Mouse (Mus musculus): ENCODE data around the gene Olfr613. TPM values are rescaled to one million over a fixed set of nuclear protein-coding genes. Genes with fewer than 3 reads are reported as not detected.
"Not testable (repeated sequence)": the region's sequence is repeated elsewhere in the genome, so short reads cannot be mapped to it uniquely, and the experiment has no call there.

Gene Olfr613
- not detected in 2 replicates for total RNA-seq (2014; fragmentation: Nextera tagmentation)
- not detected in 2 replicates for total RNA-seq (2017)

- no peak for ATAC-seq (replicated peaks; ENCODE audit: low FRiP score, low TSS enrichment, poor library complexity, severe bottlenecking)
Observed at GRCm38 (mm10) chr7:103547774-103548173, at the start of gene Olfr613. Gene Olfr613, plus strand, starts transcription at chr7:103548074.

- no peak for ATAC-seq (replicated peaks; ENCODE audit: low FRiP score, low TSS enrichment, poor library complexity, severe bottlenecking)
Observed at GRCm38 (mm10) chr7:103512022-103512421, 35.9 kb upstream of the Olfr613 start, which contains the start of gene Olfr610. Gene Olfr610, minus strand, starts transcription at chr7:103512122.

GRCm38 (mm10) chr7:103520746-103521145, 27.1 kb upstream of the Olfr613 start, which contains the start of gene Olfr611:
Gene Olfr611, minus strand, starts transcription at chr7:103520846.
- ATAC-seq (replicated peaks; ENCODE audit: low FRiP score, low TSS enrichment, poor library complexity, severe bottlenecking) = not testable (repeated sequence)

GRCm38 (mm10) chr7:103542617-103543016, 5.3 kb upstream of the Olfr613 start, which contains the start of gene Olfr612:
Gene Olfr612, minus strand, starts transcription at chr7:103542717.
- not testable (repeated sequence) for ATAC-seq (replicated peaks; ENCODE audit: low FRiP score, low TSS enrichment, poor library complexity, severe bottlenecking)

- ATAC-seq (replicated peaks; ENCODE audit: low FRiP score, low TSS enrichment, poor library complexity, severe bottlenecking) = no peak
Observed at GRCm38 (mm10) chr7:103555779-103556178, 7.9 kb downstream of the Olfr613 start, which contains the start of gene Olfr615. Gene Olfr615, plus strand, starts transcription at chr7:103556079.

- ATAC-seq (replicated peaks; ENCODE audit: low FRiP score, low TSS enrichment, poor library complexity, severe bottlenecking) = no peak
Observed at GRCm38 (mm10) chr7:103569043-103569442, 21.2 kb downstream of the Olfr613 start, which contains the start of gene Olfr616. Gene Olfr616, minus strand, starts transcription at chr7:103569143.

- no peak for ATAC-seq (replicated peaks; ENCODE audit: low FRiP score, low TSS enrichment, poor library complexity, severe bottlenecking)
Observed at GRCm38 (mm10) chr7:103572761-103573160, 24.9 kb downstream of the Olfr613 start, which contains the start of gene Olfr617. Gene Olfr617, plus strand, starts transcription at chr7:103573061.

- ATAC-seq (replicated peaks; ENCODE audit: low FRiP score, low TSS enrichment, poor library complexity, severe bottlenecking) = no peak
Observed at GRCm38 (mm10) chr7:103589803-103590202, 41.9 kb downstream of the Olfr613 start, which contains the start of gene Olfr618. Gene Olfr618, plus strand, starts transcription at chr7:103590103.

GRCm38 (mm10) chr7:103600275-103600674, 52.4 kb downstream of the Olfr613 start, which contains the start of gene Olfr619:
Gene Olfr619, plus strand, starts transcription at chr7:103600575.
- no peak for ATAC-seq (replicated peaks; ENCODE audit: low FRiP score, low TSS enrichment, poor library complexity, severe bottlenecking)

Other genes starting within 250 kb of the Olfr613 start
Only the 30 nearest of the 33 such genes appear.
- gene Olfr598, start 224.5 kb upstream of the Olfr613 start, total RNA-seq (2014; fragmentation: Nextera tagmentation) = not detected in 2 replicates
- gene Olfr598, start 224.5 kb upstream of the Olfr613 start, total RNA-seq (2017) = not detected in 2 replicates
- gene Olfr599, start 212.2 kb upstream of the Olfr613 start, total RNA-seq (2014; fragmentation: Nextera tagmentation) = not detected in 2 replicates
- gene Olfr599, start 212.2 kb upstream of the Olfr613 start, total RNA-seq (2017) = not detected in 2 replicates
- gene Olfr600, start 198.4 kb upstream of the Olfr613 start, total RNA-seq (2014; fragmentation: Nextera tagmentation) = not detected in 2 replicates
- gene Olfr600, start 198.4 kb upstream of the Olfr613 start, total RNA-seq (2017) = not detected in 2 replicates
- gene Olfr601, start 185.4 kb upstream of the Olfr613 start, total RNA-seq (2014; fragmentation: Nextera tagmentation) = not detected in 2 replicates
- gene Olfr601, start 185.4 kb upstream of the Olfr613 start, total RNA-seq (2017) = not detected in 2 replicates
- gene Olfr603, start 161.9 kb upstream of the Olfr613 start, total RNA-seq (2014; fragmentation: Nextera tagmentation) = not detected in 2 replicates
- gene Olfr603, start 161.9 kb upstream of the Olfr613 start, total RNA-seq (2017) = not detected in 2 replicates
- gene Usp17lc, start 133.0 kb upstream of the Olfr613 start, total RNA-seq (2014; fragmentation: Nextera tagmentation) = not detected in 2 replicates
- not detected in 2 replicates for gene Usp17lc, start 133.0 kb upstream of the Olfr613 start, total RNA-seq (2017)
- gene Olfr605, start 102.6 kb upstream of the Olfr613 start, total RNA-seq (2014; fragmentation: Nextera tagmentation) = not detected in 2 replicates
- not detected in 2 replicates for gene Olfr605, start 102.6 kb upstream of the Olfr613 start, total RNA-seq (2017)
- gene Olfr606, start 99.0 kb upstream of the Olfr613 start, total RNA-seq (2014; fragmentation: Nextera tagmentation) = not detected in 2 replicates
- not detected in 2 replicates for gene Olfr606, start 99.0 kb upstream of the Olfr613 start, total RNA-seq (2017)
- gene Olfr607, start 83.9 kb upstream of the Olfr613 start, total RNA-seq (2014; fragmentation: Nextera tagmentation) = not detected in 2 replicates
- not detected in 2 replicates for gene Olfr607, start 83.9 kb upstream of the Olfr613 start, total RNA-seq (2017)
- gene Olfr608, start 78.2 kb upstream of the Olfr613 start, total RNA-seq (2014; fragmentation: Nextera tagmentation) = not detected in 2 replicates
- not detected in 2 replicates for gene Olfr608, start 78.2 kb upstream of the Olfr613 start, total RNA-seq (2017)
- not detected in 2 replicates for gene Olfr609, start 50.0 kb upstream of the Olfr613 start, total RNA-seq (2014; fragmentation: Nextera tagmentation)
- not detected in 2 replicates for gene Olfr609, start 50.0 kb upstream of the Olfr613 start, total RNA-seq (2017)
- not detected in 2 replicates for gene Olfr610, start 36.0 kb upstream of the Olfr613 start, total RNA-seq (2014; fragmentation: Nextera tagmentation)
- gene Olfr610, start 36.0 kb upstream of the Olfr613 start, total RNA-seq (2017) = not detected in 2 replicates
- not detected in 2 replicates for gene Olfr611, start 27.2 kb upstream of the Olfr613 start, total RNA-seq (2014; fragmentation: Nextera tagmentation)
- not detected in 2 replicates for gene Olfr611, start 27.2 kb upstream of the Olfr613 start, total RNA-seq (2017)
- gene Olfr612, start 5.4 kb upstream of the Olfr613 start, total RNA-seq (2014; fragmentation: Nextera tagmentation) = not detected in 2 replicates
- gene Olfr612, start 5.4 kb upstream of the Olfr613 start, total RNA-seq (2017) = not detected in 2 replicates
- gene Olfr615, start 8.0 kb downstream of the Olfr613 start, total RNA-seq (2014; fragmentation: Nextera tagmentation) = not detected in 2 replicates
- gene Olfr615, start 8.0 kb downstream of the Olfr613 start, total RNA-seq (2017) = not detected in 2 replicates
- gene Olfr616, start 21.1 kb downstream of the Olfr613 start, total RNA-seq (2014; fragmentation: Nextera tagmentation) = not detected in 2 replicates
- not detected in 2 replicates for gene Olfr616, start 21.1 kb downstream of the Olfr613 start, total RNA-seq (2017)
- gene Olfr617, start 25.0 kb downstream of the Olfr613 start, total RNA-seq (2014; fragmentation: Nextera tagmentation) = not detected in 2 replicates
- gene Olfr617, start 25.0 kb downstream of the Olfr613 start, total RNA-seq (2017) = not detected in 2 replicates
- gene Olfr618, start 42.0 kb downstream of the Olfr613 start, total RNA-seq (2014; fragmentation: Nextera tagmentation) = not detected in 2 replicates
- not detected in 2 replicates for gene Olfr618, start 42.0 kb downstream of the Olfr613 start, total RNA-seq (2017)
- not detected in 2 replicates for gene Olfr619, start 52.5 kb downstream of the Olfr613 start, total RNA-seq (2014; fragmentation: Nextera tagmentation)
- not detected in 2 replicates for gene Olfr619, start 52.5 kb downstream of the Olfr613 start, total RNA-seq (2017)
- gene Olfr620, start 64.5 kb downstream of the Olfr613 start, total RNA-seq (2014; fragmentation: Nextera tagmentation) = not detected in 2 replicates
- gene Olfr620, start 64.5 kb downstream of the Olfr613 start, total RNA-seq (2017) = not detected in 2 replicates
- not detected in 2 replicates for gene Olfr622, start 94.6 kb downstream of the Olfr613 start, total RNA-seq (2014; fragmentation: Nextera tagmentation)
- gene Olfr622, start 94.6 kb downstream of the Olfr613 start, total RNA-seq (2017) = not detected in 2 replicates
- gene Olfr623, start 115.6 kb downstream of the Olfr613 start, total RNA-seq (2014; fragmentation: Nextera tagmentation) = not detected in 2 replicates
- gene Olfr623, start 115.6 kb downstream of the Olfr613 start, total RNA-seq (2017) = not detected in 2 replicates
- not detected in 2 replicates for gene Olfr624, start 123.1 kb downstream of the Olfr613 start, total RNA-seq (2014; fragmentation: Nextera tagmentation)
- gene Olfr624, start 123.1 kb downstream of the Olfr613 start, total RNA-seq (2017) = not detected in 2 replicates
- gene Olfr625-ps1, start 134.6 kb downstream of the Olfr613 start, total RNA-seq (2014; fragmentation: Nextera tagmentation) = not detected in 2 replicates
- not detected in 2 replicates for gene Olfr625-ps1, start 134.6 kb downstream of the Olfr613 start, total RNA-seq (2017)
- gene Olfr243, start 166.6 kb downstream of the Olfr613 start, total RNA-seq (2014; fragmentation: Nextera tagmentation) = not detected in 2 replicates
- not detected in 2 replicates for gene Olfr243, start 166.6 kb downstream of the Olfr613 start, total RNA-seq (2017)
- gene Olfr628, start 182.3 kb downstream of the Olfr613 start, total RNA-seq (2014; fragmentation: Nextera tagmentation) = not detected in 2 replicates
- not detected in 2 replicates for gene Olfr628, start 182.3 kb downstream of the Olfr613 start, total RNA-seq (2017)
- not detected in 2 replicates for gene Olfr629, start 196.9 kb downstream of the Olfr613 start, total RNA-seq (2014; fragmentation: Nextera tagmentation)
- gene Olfr629, start 196.9 kb downstream of the Olfr613 start, total RNA-seq (2017) = not detected in 2 replicates
- gene Olfr630, start 209.3 kb downstream of the Olfr613 start, total RNA-seq (2014; fragmentation: Nextera tagmentation) = not detected in 2 replicates
- not detected in 2 replicates for gene Olfr630, start 209.3 kb downstream of the Olfr613 start, total RNA-seq (2017)
- gene Olfr69, start 223.5 kb downstream of the Olfr613 start, total RNA-seq (2014; fragmentation: Nextera tagmentation) = not detected in 2 replicates
- gene Olfr69, start 223.5 kb downstream of the Olfr613 start, total RNA-seq (2017) = not detected in 2 replicates
- gene Olfr68, start 231.6 kb downstream of the Olfr613 start, total RNA-seq (2014; fragmentation: Nextera tagmentation) = not detected in 2 replicates
- not detected in 2 replicates for gene Olfr68, start 231.6 kb downstream of the Olfr613 start, total RNA-seq (2017)